Mouse (Mus musculus): ENCODE measurements around the gene Olfr986.

GRCm38 (mm10) chr9:40139484-40139883 lies 41.2 kb upstream of the Olfr986 start:
- TF ChIP-seq POLR2A (IDR thresholded peaks at IDR 0.05; ENCODE audit: low read depth, low read length): no peak
- TF ChIP-seq CTCF (IDR thresholded peaks at IDR 0.05; ENCODE audit: extremely low read depth, insufficient read length, insufficient replicate concordance, low read depth, low read length): no peak

Data from small intestine, adult 2 months (tissue).